Mouse (Mus musculus) G1E (cell line): ENCODE measurements around the gene Pam16. TPM values are rescaled to one million over a fixed set of nuclear protein-coding genes. Genes with fewer than 3 reads are reported as not detected.

Source experiments
- ATAC-seq: 2 replicates; pipeline ENCODE4 v1.8.0; 2016; ENCODE audit warnings: mild to moderate bottlenecking; ENCODE audit not compliant: insufficient number of reproducible peaks, poor library complexity, low FRiP score, severe bottlenecking; ENCODE audit errors: extremely low read depth
- DNase-seq: peaks from one replicate; pipeline ENCODE4 v3.0.0; 2012; ENCODE audit warnings: low spot score
- H3K27me3 ChIP-seq: 2 replicates; pipeline ENCODE4 v1.6.1; 2012; ENCODE audit warnings: mild to moderate bottlenecking, low read length, inconsistent platforms; ENCODE audit not compliant: insufficient read depth
- H3K36me3 ChIP-seq: replicated peaks from 2 replicates; pipeline ENCODE3; 2012; ENCODE audit warnings: mild to moderate bottlenecking, inconsistent platforms
- H3K4me1 ChIP-seq: 2 replicates; pipeline ENCODE4 v1.6.1; 2012; ENCODE audit warnings: low read depth, low read length, inconsistent platforms, mixed read lengths; ENCODE audit not compliant: insufficient read depth
- H3K4me3 ChIP-seq: 2 replicates; pipeline ENCODE4 v1.5.1; 2012; ENCODE audit warnings: low read depth, mild to moderate bottlenecking, inconsistent platforms, low read length, moderate library complexity, mixed read lengths
- H3K9me3 ChIP-seq: replicated peaks from 2 replicates; pipeline ENCODE4 v1.6.1; 2012; ENCODE audit warnings: inconsistent platforms
- CTCF ChIP-seq: IDR thresholded peaks from 2 replicates; pipeline ENCODE4 v1.5.1; 2012; ENCODE audit warnings: low read depth, low read length, inconsistent platforms, mixed read lengths
- GATA1 ChIP-seq: IDR thresholded peaks from 2 replicates; pipeline ENCODE4 v1.6.1; 2012; ENCODE audit warnings: borderline replicate concordance, low read length, inconsistent platforms, mixed read lengths
- GATA2 ChIP-seq: IDR thresholded peaks from 2 replicates; pipeline ENCODE4 v1.6.1; 2012; ENCODE audit warnings: low read depth, low read length, inconsistent platforms, borderline replicate concordance
- POLR2AphosphoS5 ChIP-seq: IDR thresholded peaks from 2 replicates; pipeline ENCODE4 v1.6.1; 2012; ENCODE audit warnings: low read depth, low read length, inconsistent platforms; ENCODE audit not compliant: insufficient replicate concordance
- TAL1 ChIP-seq: conservative IDR thresholded peaks from 2 replicates; pipeline ENCODE4 v1.6.1; 2012; ENCODE audit warnings: low read depth, low read length, inconsistent platforms, mixed read lengths
- polyA plus RNA-seq: library from polyadenylated mRNA; stranded (reverse); fragments of >175 nt; gene quantifications from 2 replicates; pipeline ENCODE4 v1.2.3, GENCODE M21; 2012
- total RNA-seq, 2 experiments: library from RNA; stranded (forward) in 1 of 2; stranded (reverse) in 1 of 2; fragments of 200-1000 nt in 1 of 2; fragments of >200 nt in 1 of 2; fragmentation: Nextera tagmentation in 1 of 2; gene quantifications; 2 replicates each; pipeline ENCODE4 v1.2.3; 2014 to 2017

Gene Pam16
- total and polyA plus RNA-seq, 3 experiments = 35.3 to 65.3 (median 41.7) TPM

- Histone ChIP-seq H3K4me3 (no peak overlapping the region), H3K27me3 (no peaks in the 10 kb centered on the region), H3K9me3 (no peaks in the 10 kb centered on the region), H3K4me1 (peaks cover 13% of the 10 kb centered on the region), H3K36me3 (peaks cover 98% of the 10 kb centered on the region)
- no peak for DNase-seq
- no peak for TF ChIP-seq CTCF
- TF ChIP-seq TAL1 = no peak
- ATAC-seq = no peak
Measured at GRCm38 (mm10) chr16:4654706-4655105, 29.9 kb upstream of the Pam16 start.

GRCm38 (mm10) chr16:4652707-4653416, 28.1 kb upstream of the Pam16 start:
- Histone ChIP-seq H3K9me3 (no peaks in the 10 kb centered on the region), H3K27me3 (no peaks in the 10 kb centered on the region), H3K4me1 (peaks cover 9% of the 10 kb centered on the region), H3K36me3 (peaks cover 100% of the 10 kb centered on the region), H3K4me3 (no peak overlapping the region)
- ATAC-seq (no peak), DNase-seq (no peak)
- no peak for TF ChIP-seq GATA2
- no peak for TF ChIP-seq POLR2AphosphoS5
- no peak for TF ChIP-seq TAL1
- TF ChIP-seq CTCF = no peak
- TF ChIP-seq GATA1 = no peak

- ATAC-seq = no peak
- Histone ChIP-seq H3K36me3 (peaks cover 100% of the 10 kb centered on the region), H3K4me3 (no peak overlapping the region), H3K27me3 (no peaks in the 10 kb centered on the region), H3K4me1 (peaks cover 8% of the 10 kb centered on the region), H3K9me3 (no peaks in the 10 kb centered on the region)
- TF ChIP-seq CTCF (no peak), TAL1 (no peak), POLR2AphosphoS5 (no peak), GATA2 (no peak), GATA1 (no peak)
- no peak for DNase-seq
Measured at GRCm38 (mm10) chr16:4651624-4652023, 26.8 kb upstream of the Pam16 start.

GRCm38 (mm10) chr16:4651081-4651480, 26.3 kb upstream of the Pam16 start:
- peaks cover 3% of the 10 kb centered on the region; the same call in 1 of the 2 replicates for H3K4me1 ChIP-seq
- DNase-seq (no peak), ATAC-seq (no peak)
- H3K27me3 ChIP-seq = no peaks in the 10 kb centered on the region
- peaks cover 100% of the 10 kb centered on the region for H3K36me3 ChIP-seq
- TF ChIP-seq POLR2AphosphoS5 (no peak), CTCF (no peak), GATA1 (no peak), TAL1 (no peak), GATA2 (no peak)
- no peak overlapping the region for H3K4me3 ChIP-seq
- H3K9me3 ChIP-seq = no peaks in the 10 kb centered on the region

GRCm38 (mm10) chr16:4650161-4650560, 25.4 kb upstream of the Pam16 start:
- Histone ChIP-seq H3K36me3 (peaks cover 100% of the 10 kb centered on the region), H3K4me3 (no peak overlapping the region), H3K4me1 (0 out of 2 replicates have a peak, but pooled peaks cover 4% of the 10 kb centered on the region), H3K27me3 (no peaks in the 10 kb centered on the region), H3K9me3 (no peaks in the 10 kb centered on the region)
- ATAC-seq (no peak), DNase-seq (no peak)
- TF ChIP-seq CTCF = no peak
- TF ChIP-seq GATA1 = no peak
- TF ChIP-seq TAL1 = no peak
- TF ChIP-seq POLR2AphosphoS5 = no peak
- TF ChIP-seq GATA2 = no peak

GRCm38 (mm10) chr16:4649692-4650091, 24.9 kb upstream of the Pam16 start:
- TF ChIP-seq CTCF (no peak), POLR2AphosphoS5 (no peak), GATA1 (no peak), TAL1 (no peak), GATA2 (no peak)
- 0 out of 2 replicates have a peak, but pooled peaks cover 4% of the 10 kb centered on the region for H3K4me1 ChIP-seq
- H3K27me3 ChIP-seq = no peaks in the 10 kb centered on the region
- H3K36me3 ChIP-seq = peaks cover 100% of the 10 kb centered on the region
- no peak overlapping the region for H3K4me3 ChIP-seq
- H3K9me3 ChIP-seq = no peaks in the 10 kb centered on the region
- ATAC-seq = no peak
- no peak for DNase-seq
